Mouse (Mus musculus) hindbrain, embryonic 12.5 days (tissue): ENCODE measurements around the gene Atp7b. TPM values are rescaled to one million over a fixed set of nuclear protein-coding genes. Genes with fewer than 3 reads are reported as not detected.

ENCODE experiments used
- ATAC-seq: fragments of 200-750 bp; cut with Nextera tagmentation; 2 replicates; pipeline ENCODE4 v1.8.0; 2017; ENCODE audit warnings: moderate TSS enrichment; ENCODE audit not compliant: low FRiP score
- H3K27ac ChIP-seq: fragments of 300-500 bp; sonication (generic); 2 replicates; pipeline ENCODE4 v1.5.1; 2016; ENCODE audit warnings: mild to moderate bottlenecking
- H3K27me3 ChIP-seq: fragments of 300-500 bp; sonication (generic); 2 replicates; pipeline ENCODE4 v1.6.1; 2016; ENCODE audit warnings: mild to moderate bottlenecking
- H3K36me3 ChIP-seq: fragments of 300-500 bp; sonication (generic); 2 replicates; pipeline ENCODE4 v1.6.1; 2016; ENCODE audit warnings: mild to moderate bottlenecking
- H3K4me1 ChIP-seq: fragments of 300-500 bp; sonication (generic); 2 replicates; pipeline ENCODE4 v1.6.1; 2016
- H3K4me2 ChIP-seq: fragments of 300-500 bp; sonication (generic); replicated peaks from 2 replicates; pipeline ENCODE4 v1.6.1; 2016; ENCODE audit warnings: mild to moderate bottlenecking
- H3K4me3 ChIP-seq: fragments of 300-500 bp; sonication (generic); 2 replicates; pipeline ENCODE4 v1.5.1; 2016; ENCODE audit warnings: mild to moderate bottlenecking
- H3K9ac ChIP-seq: fragments of 300-500 bp; sonication (generic); 2 replicates; pipeline ENCODE4 v1.6.1; 2016; ENCODE audit warnings: mild to moderate bottlenecking, moderate library complexity
- H3K9me3 ChIP-seq: fragments of 300-500 bp; sonication (generic); replicated peaks from 2 replicates; pipeline ENCODE4 v1.6.1; 2016; ENCODE audit warnings: mild to moderate bottlenecking
- WGBS: fragments of 180-500 bp; shearing (Covaris S2); methylation state at CpG from one replicate; pipeline ENCODE4 v1.1.7; 2016; 5-methylcytosine and 5-hydroxymethylcytosine counted together
- polyA plus RNA-seq: library from polyadenylated mRNA; unstranded; fragments of >200 nt; fragmentation: Nextera tagmentation; extraction: Ambion mirVana; gene quantifications from 2 replicates; pipeline ENCODE4 v1.2.1, GENCODE M21; 2016

Gene Atp7b
- 1.7 and 1.9 TPM in 2 replicates for polyA plus RNA-seq

GRCm38 (mm10) chr8:22059821-22060445 lies at the start of gene Atp7b:
Gene Atp7b (minus strand): TSS chr8:22060305.
- Histone ChIP-seq H3K27me3 (peaks cover 9% of the 10 kb centered on the region), H3K9ac (peak within 1 kb of the TSS; percentile 67), H3K4me2 (peak within 1 kb of the TSS; percentile 84), H3K27ac (peak within 1 kb of the TSS; percentile 12; the same call in 1 of the 2 replicates), H3K4me3 (peak within 1 kb of the TSS; percentile 66), H3K4me1 (peaks cover 7% of the 10 kb centered on the region), H3K9me3 (no peaks in the 10 kb centered on the region), H3K36me3 (peaks cover 10% of the 10 kb centered on the region)
- ATAC-seq = peak; percentile 92
- 1% methylated on average over 45 of the region's 46 CpGs for WGBS

- ATAC-seq = no peak
- WGBS = 79% methylated on average over 4 of the region's 4 CpGs
- no peak overlapping the region for H3K4me3 ChIP-seq
- no peak overlapping the region for H3K27ac ChIP-seq
- no peaks in the 10 kb centered on the region for H3K27me3 ChIP-seq
- no peaks in the 10 kb centered on the region for H3K4me1 ChIP-seq
- H3K36me3 ChIP-seq = no peaks in the 10 kb centered on the region
- no peaks in the 10 kb centered on the region for H3K9me3 ChIP-seq
- no peak overlapping the region for H3K4me2 ChIP-seq
- H3K9ac ChIP-seq = no peak overlapping the region
Observed at GRCm38 (mm10) chr8:22107020-22107419, 46.9 kb upstream of the Atp7b start.

GRCm38 (mm10) chr8:22091568-22091967 lies 31.5 kb upstream of the Atp7b start:
- WGBS = 56% methylated on average over 8 of the region's 8 CpGs
- no peak overlapping the region for H3K27ac ChIP-seq
- H3K9me3 ChIP-seq = no peaks in the 10 kb centered on the region
- ATAC-seq = no peak
- no peak overlapping the region for H3K4me3 ChIP-seq
- no peaks in the 10 kb centered on the region for H3K27me3 ChIP-seq
- H3K4me2 ChIP-seq = no peak overlapping the region
- no peaks in the 10 kb centered on the region for H3K36me3 ChIP-seq
- H3K4me1 ChIP-seq = no peaks in the 10 kb centered on the region
- H3K9ac ChIP-seq = no peak overlapping the region

- no peak for ATAC-seq
- no peak overlapping the region for H3K4me3 ChIP-seq
- no peak overlapping the region for H3K27ac ChIP-seq
- no peaks in the 10 kb centered on the region for H3K4me1 ChIP-seq
- H3K27me3 ChIP-seq = no peaks in the 10 kb centered on the region
- no peaks in the 10 kb centered on the region for H3K9me3 ChIP-seq
- WGBS = 97% methylated on average over 4 of the region's 4 CpGs
- no peak overlapping the region for H3K9ac ChIP-seq
- no peak overlapping the region for H3K4me2 ChIP-seq
- H3K36me3 ChIP-seq = no peaks in the 10 kb centered on the region
Observed at GRCm38 (mm10) chr8:22089226-22089625, 29.1 kb upstream of the Atp7b start.

GRCm38 (mm10) chr8:22079313-22080007 lies 19.4 kb upstream of the Atp7b start:
- no peak overlapping the region for H3K9ac ChIP-seq
- no peaks in the 10 kb centered on the region for H3K27me3 ChIP-seq
- 86% methylated on average over 9 of the region's 9 CpGs for WGBS
- no peaks in the 10 kb centered on the region for H3K36me3 ChIP-seq
- H3K4me2 ChIP-seq = no peak overlapping the region
- no peak overlapping the region for H3K27ac ChIP-seq
- ATAC-seq = no peak
- H3K9me3 ChIP-seq = no peaks in the 10 kb centered on the region
- no peak overlapping the region for H3K4me3 ChIP-seq
- no peaks in the 10 kb centered on the region for H3K4me1 ChIP-seq

GRCm38 (mm10) chr8:22061126-22061525 lies 1.0 kb upstream of the Atp7b start:
- H3K4me1 ChIP-seq = peaks cover 7% of the 10 kb centered on the region
- peaks cover 22% of the 10 kb centered on the region for H3K36me3 ChIP-seq
- no peak overlapping the region for H3K9ac ChIP-seq
- WGBS = 10% methylated on average over 3 of the region's 3 CpGs
- 0 out of 2 replicates have a peak, but pooled peaks cover 3% of the 10 kb centered on the region for H3K9me3 ChIP-seq
- no peak overlapping the region for H3K27ac ChIP-seq
- peaks cover 9% of the 10 kb centered on the region for H3K27me3 ChIP-seq
- H3K4me3 ChIP-seq = peak overlapping the region; percentile 66
- ATAC-seq = no peak
- peak overlapping the region; percentile 84 for H3K4me2 ChIP-seq

- WGBS = under 1% methylated on average over 32 of the region's 36 CpGs
- peak; percentile 100 for ATAC-seq
- H3K9ac ChIP-seq = peak within 1 kb of the TSS; percentile 67
Observed at GRCm38 (mm10) chr8:22060446-22060889, 363 bp upstream of the Atp7b start, which contains the start of gene Alg11. Gene Alg11 (plus strand): TSS chr8:22060721.

GRCm38 (mm10) chr8:22059153-22059738 lies 859 bp downstream of the Atp7b start:
- peak overlapping the region; percentile 67 for H3K9ac ChIP-seq
- peak overlapping the region; percentile 66 for H3K4me3 ChIP-seq
- no peak for ATAC-seq
- H3K27me3 ChIP-seq = peaks cover 9% of the 10 kb centered on the region
- H3K36me3 ChIP-seq = peaks cover 5% of the 10 kb centered on the region
- H3K4me1 ChIP-seq = peaks cover 7% of the 10 kb centered on the region
- no peak overlapping the region for H3K27ac ChIP-seq
- peak overlapping the region; percentile 84 for H3K4me2 ChIP-seq
- no peaks in the 10 kb centered on the region for H3K9me3 ChIP-seq
- 43% methylated on average over 11 of the region's 11 CpGs for WGBS

More at GRCm38 (mm10) chr8:22060446-22060889, 363 bp upstream of the Atp7b start, which contains the start of gene Alg11:
- peak within 1 kb of the TSS; percentile 84 for H3K4me2 ChIP-seq
- H3K27me3 ChIP-seq = peaks cover 9% of the 10 kb centered on the region
- peak within 1 kb of the TSS; percentile 66 for H3K4me3 ChIP-seq
- peak within 1 kb of the TSS; percentile 12; the same call in 1 of the 2 replicates for H3K27ac ChIP-seq
- H3K36me3 ChIP-seq = peaks cover 16% of the 10 kb centered on the region
- H3K9me3 ChIP-seq = 0 out of 2 replicates have a peak, but pooled peaks cover under 1% of the 10 kb centered on the region
- H3K4me1 ChIP-seq = peaks cover 7% of the 10 kb centered on the region

- H3K27me3 ChIP-seq = peaks cover 9% of the 10 kb centered on the region
- 82% methylated on average over 9 of the region's 9 CpGs for WGBS
Observed at GRCm38 (mm10) chr8:22058368-22058767, 1.7 kb downstream of the Atp7b start.

GRCm38 (mm10) chr8:22056850-22057249 lies 3.3 kb downstream of the Atp7b start:
- Histone ChIP-seq H3K36me3 (no peaks in the 10 kb centered on the region), H3K9me3 (no peaks in the 10 kb centered on the region), H3K9ac (no peak overlapping the region), H3K4me2 (no peak overlapping the region), H3K27ac (no peak overlapping the region), H3K4me1 (peaks cover 7% of the 10 kb centered on the region), H3K27me3 (peaks cover 9% of the 10 kb centered on the region), H3K4me3 (no peak overlapping the region)
- 84% methylated on average over 3 of the region's 3 CpGs for WGBS
- ATAC-seq = no peak

More at GRCm38 (mm10) chr8:22058368-22058767, 1.7 kb downstream of the Atp7b start:
- H3K9ac ChIP-seq = no peak overlapping the region
- no peak for ATAC-seq
- H3K9me3 ChIP-seq = no peaks in the 10 kb centered on the region
- H3K27ac ChIP-seq = no peak overlapping the region
- no peak overlapping the region for H3K4me3 ChIP-seq
- H3K36me3 ChIP-seq = no peaks in the 10 kb centered on the region
- H3K4me1 ChIP-seq = peaks cover 7% of the 10 kb centered on the region
- no peak overlapping the region for H3K4me2 ChIP-seq

- Histone ChIP-seq H3K4me1 (0 out of 2 replicates have a peak, but pooled peaks cover 3% of the 10 kb centered on the region), H3K36me3 (no peaks in the 10 kb centered on the region), H3K4me2 (no peak overlapping the region), H3K4me3 (no peak overlapping the region), H3K27me3 (peaks cover 9% of the 10 kb centered on the region), H3K27ac (no peak overlapping the region), H3K9ac (no peak overlapping the region), H3K9me3 (no peaks in the 10 kb centered on the region)
- no peak for ATAC-seq
- WGBS = 97% methylated on average over 2 of the region's 2 CpGs
Observed at GRCm38 (mm10) chr8:22055492-22055877, 4.6 kb downstream of the Atp7b start.
